Mouse (Mus musculus) macrophage (primary cell): ENCODE results near the gene Dnajc1. TPM values are rescaled to one million over a fixed set of nuclear protein-coding genes. Genes with fewer than 3 reads are reported as not detected.

ENCODE experiments used
- H3K27ac ChIP-seq: fragments of 350-480 bp; formaldehyde crosslinking; 2 replicates; pipeline ENCODE4 v1.9.0; 2021
- H3K36me3 ChIP-seq: fragments of 350-480 bp; formaldehyde crosslinking; 2 replicates; pipeline ENCODE4 v1.9.0; 2021; ENCODE audit errors: inconsistent target
- H3K4me3 ChIP-seq: fragments of 350-480 bp; formaldehyde crosslinking; 2 replicates; pipeline ENCODE4 v1.9.0; 2021; ENCODE audit errors: inconsistent target
- H3K79me2 ChIP-seq: fragments of 350-480 bp; formaldehyde crosslinking; 2 replicates; pipeline ENCODE4 v1.9.0; 2021; ENCODE audit errors: inconsistent target
- WGBS: methylation state at CpG from one replicate; pipeline ENCODE4 v1.1.7; 2026; ENCODE audit warnings: inconsistent platforms; ENCODE audit not compliant: missing documents; 5-methylcytosine and 5-hydroxymethylcytosine counted together
- polyA plus RNA-seq: library from polyadenylated mRNA; stranded (reverse); fragments of 250-400 nt; gene quantifications from 3 replicates; pipeline ENCODE4 v1.2.4, GENCODE M21; 2018; ENCODE audit warnings: inconsistent platforms

The Dnajc1 gene
- polyA plus RNA-seq, 1 experiment from 2014 or later: 68.3 TPM

GRCm38 (mm10) chr2:18343464-18343863 is 49.2 kb downstream of the Dnajc1 start:
- WGBS: 70% methylated on average over 2 of the region's 2 CpGs

GRCm38 (mm10) chr2:18318671-18319070 is 74.0 kb downstream of the Dnajc1 start:
- 86% methylated on average over 2 of the region's 2 CpGs for WGBS
- no peak overlapping the region for H3K4me3 ChIP-seq
- H3K79me2 ChIP-seq: no peaks in the 10 kb centered on the region

More at GRCm38 (mm10) chr2:18343464-18343863, 49.2 kb downstream of the Dnajc1 start:
- Histone ChIP-seq H3K4me3 (no peak overlapping the region), H3K36me3 (no peaks in the 10 kb centered on the region), H3K79me2 (no peaks in the 10 kb centered on the region), H3K27ac (no peak overlapping the region)

DNA sequence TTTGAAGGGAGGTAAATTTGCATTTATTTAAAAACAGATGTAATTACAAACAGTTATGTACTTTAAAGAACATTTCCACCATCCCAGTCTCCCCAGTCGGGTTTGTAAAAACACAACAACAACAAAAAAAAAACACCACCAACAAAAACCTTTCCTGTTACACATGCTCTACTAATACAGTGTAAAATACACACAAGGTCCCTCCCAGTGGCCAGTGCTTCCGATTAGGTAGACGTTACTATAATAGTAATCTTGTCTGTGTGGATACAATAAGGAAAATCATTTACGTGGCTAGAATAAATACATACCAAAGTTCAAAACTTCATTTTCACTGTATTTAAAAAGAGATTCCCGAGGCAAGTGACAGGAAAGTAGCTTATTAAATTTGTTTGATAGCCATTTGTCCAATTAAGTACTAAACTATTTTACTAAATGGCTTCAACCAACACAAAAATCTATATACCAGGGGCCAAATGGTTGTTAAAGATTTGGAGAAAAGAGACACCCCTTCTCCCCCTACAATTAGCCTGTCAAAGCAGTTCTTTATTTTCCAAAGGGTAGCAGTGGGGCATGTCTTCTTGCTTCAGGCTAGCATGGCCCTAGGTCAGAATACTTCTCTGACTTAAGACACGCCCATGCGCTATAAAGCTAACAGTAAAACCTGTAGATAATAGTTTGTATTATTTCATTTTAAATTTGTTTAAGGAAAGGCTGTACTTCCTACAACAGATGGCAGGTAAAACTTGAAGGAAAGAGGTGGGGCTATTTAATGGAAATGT is 74.9 kb downstream of the Dnajc1 start:
- H3K27ac ChIP-seq: no peak overlapping the region
- H3K79me2 ChIP-seq: no peaks in the 10 kb centered on the region

More at GRCm38 (mm10) chr2:18318671-18319070, 74.0 kb downstream of the Dnajc1 start:
- no peak overlapping the region for H3K27ac ChIP-seq
- no peaks in the 10 kb centered on the region for H3K36me3 ChIP-seq

GRCm38 (mm10) chr2:18316909-18317308 is 75.7 kb downstream of the Dnajc1 start:
- no peak overlapping the region for H3K27ac ChIP-seq
- 96% methylated on average over 2 of the region's 2 CpGs for WGBS
- no peaks in the 10 kb centered on the region for H3K36me3 ChIP-seq
- no peaks in the 10 kb centered on the region for H3K79me2 ChIP-seq
- no peak overlapping the region for H3K4me3 ChIP-seq

More for the DNA sequence above, 74.9 kb downstream of the Dnajc1 start:
- WGBS: 98% methylated on average over 7 of the region's 7 CpGs
- Histone ChIP-seq H3K36me3 (no peaks in the 10 kb centered on the region), H3K4me3 (no peak overlapping the region)

GRCm38 (mm10) chr2:18310261-18311104 is 82.1 kb downstream of the Dnajc1 start:
- Histone ChIP-seq H3K36me3 (no peaks in the 10 kb centered on the region), H3K79me2 (no peaks in the 10 kb centered on the region), H3K27ac (no peak overlapping the region), H3K4me3 (no peak overlapping the region)
- WGBS: 98% methylated on average over 4 of the region's 4 CpGs

DNA sequence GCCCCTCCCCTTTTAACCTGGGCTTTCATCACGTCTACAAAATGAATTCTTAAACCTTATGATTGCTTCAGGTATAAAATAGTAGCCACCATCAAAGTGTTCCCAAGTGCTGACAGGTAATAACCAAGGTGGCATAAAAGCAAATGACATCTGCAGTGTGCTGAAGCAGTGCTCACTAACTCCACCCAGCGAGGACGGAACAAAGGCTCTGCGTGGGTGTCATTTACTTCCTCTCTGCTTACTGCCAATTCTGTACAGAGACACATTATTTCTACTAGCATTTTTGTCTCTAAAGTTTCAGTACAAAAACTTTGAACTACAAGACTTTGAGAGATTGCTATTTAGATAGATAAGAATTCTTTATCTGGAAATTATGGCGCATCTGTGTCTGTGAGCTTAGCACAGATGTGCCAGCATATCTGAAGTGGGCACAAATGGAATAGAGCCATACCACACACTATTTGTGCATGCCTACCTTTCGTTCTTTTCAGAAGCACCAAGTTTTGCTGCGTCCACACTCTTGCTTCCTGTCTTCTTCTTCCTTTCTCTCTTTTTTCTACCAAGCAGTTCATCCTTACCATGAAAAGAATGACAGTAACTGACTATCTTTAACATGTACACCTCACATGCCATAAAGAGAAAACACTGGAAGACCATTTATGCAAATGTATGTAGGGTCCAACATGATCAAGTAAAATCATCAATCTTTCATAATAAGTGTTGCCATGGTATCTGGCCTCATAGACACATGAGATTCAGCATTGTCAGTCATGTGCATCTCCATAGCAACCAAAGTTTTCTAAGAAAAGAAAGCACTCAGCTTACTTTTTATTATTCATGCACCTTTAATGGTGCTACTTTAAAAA is 85.0 kb downstream of the Dnajc1 start:
- WGBS: 87% methylated on average over 7 of the region's 7 CpGs
- H3K36me3 ChIP-seq: no peaks in the 10 kb centered on the region

DNA sequence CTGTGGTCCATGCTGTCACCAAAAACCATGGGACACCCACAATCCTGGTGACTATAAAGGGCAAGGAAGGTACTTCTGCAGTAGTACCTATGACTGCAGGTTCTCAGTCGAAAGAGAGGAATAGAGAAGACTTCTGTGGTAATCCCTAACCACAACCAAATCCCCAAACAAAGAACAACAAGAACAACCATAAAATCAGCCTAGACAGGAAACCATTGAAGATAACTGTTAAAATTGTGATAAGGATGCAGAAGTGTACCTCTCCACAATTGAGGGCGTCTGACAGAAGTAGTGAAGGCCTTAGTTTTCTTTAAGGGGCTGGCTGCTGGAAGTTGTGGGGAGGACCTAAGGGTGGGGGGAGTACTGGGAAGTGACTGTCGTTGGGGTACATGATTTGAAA is 91.7 kb downstream of the Dnajc1 start:
- no peak overlapping the region for H3K27ac ChIP-seq
- H3K36me3 ChIP-seq: no peaks in the 10 kb centered on the region
- no peak overlapping the region for H3K4me3 ChIP-seq
- no peaks in the 10 kb centered on the region for H3K79me2 ChIP-seq
- 53% methylated on average over 3 of the region's 3 CpGs for WGBS

More for the DNA sequence above, 85.0 kb downstream of the Dnajc1 start:
- no peak overlapping the region for H3K4me3 ChIP-seq
- H3K27ac ChIP-seq: no peak overlapping the region
- H3K79me2 ChIP-seq: no peaks in the 10 kb centered on the region

GRCm38 (mm10) chr2:18285175-18285574 is 107.5 kb downstream of the Dnajc1 start:
- H3K4me3 ChIP-seq: no peak overlapping the region
- WGBS: 93% methylated on average over 6 of the region's 6 CpGs

GRCm38 (mm10) chr2:18265736-18266135 is 126.9 kb downstream of the Dnajc1 start:
- H3K27ac ChIP-seq: no peak overlapping the region
- no peaks in the 10 kb centered on the region for H3K36me3 ChIP-seq
- 86% methylated on average over 1 of the region's 1 CpGs for WGBS
- H3K4me3 ChIP-seq: no peak overlapping the region
- H3K79me2 ChIP-seq: no peaks in the 10 kb centered on the region

More at GRCm38 (mm10) chr2:18285175-18285574, 107.5 kb downstream of the Dnajc1 start:
- no peaks in the 10 kb centered on the region for H3K36me3 ChIP-seq
- no peak overlapping the region for H3K27ac ChIP-seq
- no peaks in the 10 kb centered on the region for H3K79me2 ChIP-seq

- Histone ChIP-seq H3K36me3 (no peaks in the 10 kb centered on the region), H3K27ac (no peak overlapping the region), H3K79me2 (no peaks in the 10 kb centered on the region), H3K4me3 (no peak overlapping the region)
- WGBS: 91% methylated on average over 3 of the region's 3 CpGs
These were observed 128.1 kb downstream of the Dnajc1 start for GRCm38 (mm10) chr2:18264579-18264978.

DNA sequence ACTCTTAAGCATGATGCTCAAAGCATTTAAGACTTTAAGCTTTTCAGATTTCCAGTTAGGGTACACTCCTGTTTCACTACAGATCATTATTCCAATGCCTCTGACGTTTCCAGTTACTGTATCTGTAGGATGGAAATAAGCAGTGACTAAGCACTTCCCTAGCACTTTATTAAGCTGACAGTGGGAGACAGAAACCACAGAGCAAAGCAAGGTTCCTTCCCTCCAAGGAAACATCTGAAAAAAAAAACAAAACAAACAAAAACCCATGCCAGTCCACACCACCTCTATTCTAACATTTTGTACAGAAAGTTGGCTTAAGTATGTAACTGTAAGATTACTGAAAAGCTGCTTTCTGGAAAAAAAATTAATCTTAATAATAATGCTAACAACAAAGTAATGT is 130.3 kb downstream of the Dnajc1 start:
- no peak overlapping the region for H3K27ac ChIP-seq
- H3K79me2 ChIP-seq: no peaks in the 10 kb centered on the region
- no peak overlapping the region for H3K4me3 ChIP-seq
- H3K36me3 ChIP-seq: no peaks in the 10 kb centered on the region
- 6% methylated on average over 1 of the region's 1 CpGs for WGBS

DNA sequence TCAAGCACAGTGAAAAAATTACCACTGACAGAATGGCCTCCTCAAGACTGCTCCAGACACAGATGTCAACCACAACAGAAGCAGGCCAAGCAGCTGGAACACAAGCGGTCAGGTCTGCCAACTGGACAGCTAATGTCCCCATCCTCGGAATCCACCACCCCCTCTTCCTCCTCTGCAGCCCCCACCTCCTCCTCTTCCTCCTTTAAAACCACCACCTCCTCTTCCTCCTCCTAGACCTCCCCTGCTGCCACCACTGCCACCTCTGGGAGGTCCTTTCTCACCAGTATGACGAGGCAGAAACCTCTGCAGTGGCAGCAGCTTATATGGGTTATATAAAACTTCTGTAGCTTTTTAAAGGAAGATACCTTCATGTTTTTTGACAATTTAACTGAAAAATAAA is 143.4 kb downstream of the Dnajc1 start:
- Histone ChIP-seq H3K36me3 (no peaks in the 10 kb centered on the region), H3K27ac (no peak overlapping the region), H3K79me2 (no peaks in the 10 kb centered on the region), H3K4me3 (no peak overlapping the region)
- 89% methylated on average over 3 of the region's 3 CpGs for WGBS

- WGBS: 99% methylated on average over 5 of the region's 5 CpGs
- Histone ChIP-seq H3K4me3 (no peak overlapping the region), H3K79me2 (no peaks in the 10 kb centered on the region), H3K27ac (no peak overlapping the region), H3K36me3 (no peaks in the 10 kb centered on the region)
These were observed 157.1 kb downstream of the Dnajc1 start for GRCm38 (mm10) chr2:18235524-18235923.

- H3K4me3 ChIP-seq: no peak overlapping the region
- WGBS: 91% methylated on average over 4 of the region's 5 CpGs
- H3K79me2 ChIP-seq: no peaks in the 10 kb centered on the region
- no peaks in the 10 kb centered on the region for H3K36me3 ChIP-seq
- no peak overlapping the region for H3K27ac ChIP-seq
These were observed 159.6 kb downstream of the Dnajc1 start for GRCm38 (mm10) chr2:18232883-18233567.
